Mouse (Mus musculus) hindlimb bud, embryonic 11.5 days (tissue): Measurements from ENCODE around the gene Cacna1e.

Experiments
- DNase-seq: peaks from one replicate; pipeline ENCODE4 v3.0.0-alpha.2; 2012; ENCODE audit warnings: low read depth, low spot score; ENCODE audit errors: extremely low spot score

Gene Cacna1e

DNA sequence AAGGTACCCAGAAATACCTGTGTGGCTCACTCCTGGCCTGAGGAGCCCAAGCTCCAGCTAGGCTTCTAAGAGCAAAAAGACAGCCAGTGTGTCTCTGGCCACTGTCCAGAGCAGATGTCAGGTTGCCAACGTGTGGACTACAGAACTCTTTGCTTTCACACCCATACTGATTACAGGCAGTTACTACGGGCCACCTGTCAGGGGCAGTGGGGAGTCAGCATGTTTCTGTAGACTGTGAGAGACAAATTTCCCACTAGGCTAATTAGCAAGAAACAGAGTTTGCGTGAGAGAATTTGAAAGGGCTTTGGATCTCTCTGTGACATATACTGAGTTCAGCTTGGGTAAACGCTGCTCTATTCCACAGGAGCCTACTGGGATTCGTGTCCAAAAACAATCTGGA is 466.0 kb downstream of the Cacna1e start:
- no peak for DNase-seq

DNA sequence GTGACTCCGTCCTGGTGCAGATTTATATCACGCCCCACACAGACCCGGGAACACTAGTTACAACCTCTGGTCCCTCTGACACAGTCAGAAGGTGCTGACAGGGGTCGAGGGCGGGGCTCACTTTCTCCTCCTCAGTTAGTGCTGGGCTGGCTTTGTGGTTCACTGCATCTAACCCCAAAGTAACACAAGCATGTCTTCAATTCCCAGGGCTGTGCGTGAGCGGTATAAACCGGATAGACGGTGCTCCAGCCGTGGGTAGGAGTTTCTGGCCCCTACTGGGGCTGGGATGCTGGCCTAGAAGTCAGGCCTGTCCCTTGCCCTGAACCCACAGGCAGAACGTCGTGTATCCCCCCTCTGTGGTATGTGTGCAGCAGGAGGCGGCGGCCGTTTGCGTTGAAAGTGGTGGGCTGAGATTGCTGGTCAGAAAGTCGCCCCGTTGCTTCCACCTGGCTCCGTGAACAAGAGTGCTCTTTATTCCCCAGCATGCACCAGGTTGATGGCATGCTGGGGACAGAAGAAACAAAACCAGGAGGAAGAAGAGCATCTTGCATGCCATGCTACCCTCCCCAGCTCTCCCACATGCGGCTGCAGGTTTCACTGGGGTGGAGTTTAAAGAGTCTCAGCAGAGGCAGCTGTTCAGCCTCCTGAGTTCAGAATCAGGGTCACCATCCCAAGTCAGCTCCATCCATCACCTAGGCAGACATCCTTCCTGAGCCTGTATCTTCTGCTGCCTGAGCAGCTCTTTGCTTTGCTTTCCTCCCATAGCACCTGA is 467.7 kb downstream of the Cacna1e start:
- DNase-seq: no peak

DNA sequence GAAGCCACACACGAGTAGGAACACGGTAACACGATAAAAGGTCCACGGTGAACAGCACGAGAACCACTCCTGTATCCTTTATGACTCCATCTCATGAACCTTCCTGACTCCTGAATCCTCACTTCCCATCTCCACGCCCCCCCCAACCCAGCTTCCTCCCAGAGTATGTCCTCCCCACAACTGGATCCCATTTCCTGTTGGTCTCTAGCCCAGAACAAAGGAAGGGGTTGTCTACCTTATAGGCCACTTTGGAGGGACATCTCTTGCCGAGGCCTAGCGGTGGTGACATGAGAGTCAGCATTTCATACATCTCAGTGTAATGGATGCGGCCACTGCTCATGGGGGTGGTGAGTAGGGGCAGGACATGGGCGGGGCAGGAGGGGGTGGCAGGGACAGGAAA is 468.5 kb downstream of the Cacna1e start:
- DNase-seq: no peak

DNA sequence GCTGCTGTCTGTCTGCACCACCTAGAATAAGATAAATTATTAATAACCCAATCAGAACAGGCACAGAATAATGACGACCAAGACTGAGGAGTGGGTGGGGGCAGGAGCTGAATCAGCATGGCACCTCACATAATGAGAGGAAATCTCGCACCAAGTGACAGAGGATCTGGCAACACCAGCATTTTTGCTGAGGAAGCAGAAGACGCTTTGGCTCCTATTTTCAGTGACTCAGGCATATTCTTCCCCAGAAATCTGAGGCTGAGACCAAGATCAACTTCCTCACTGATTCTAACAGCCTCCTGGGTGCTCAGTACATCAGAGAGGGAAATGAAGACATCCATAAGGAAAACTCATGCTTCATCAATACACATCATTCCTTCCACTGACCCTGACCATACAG is 471.2 kb downstream of the Cacna1e start:
- DNase-seq: no peak

DNA sequence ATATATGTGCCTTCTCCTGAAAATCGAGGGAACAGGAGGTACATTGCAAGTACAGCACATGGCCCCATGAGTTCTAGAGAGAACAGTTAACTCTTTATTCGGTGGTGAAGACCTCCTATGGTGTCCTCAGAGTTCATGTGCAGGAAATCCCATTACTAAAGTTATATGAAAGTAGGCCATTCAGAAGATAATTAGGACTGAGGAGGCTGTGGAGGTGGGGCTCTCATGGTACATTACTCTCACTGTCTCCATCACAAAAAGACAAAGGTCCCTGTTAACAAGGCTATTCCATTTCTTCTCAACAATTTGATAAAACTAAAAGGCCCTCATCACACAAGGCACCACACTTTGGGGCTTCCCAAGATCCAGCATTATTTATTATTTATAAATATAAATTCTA is 475.2 kb downstream of the Cacna1e start:
- no peak for DNase-seq

DNA sequence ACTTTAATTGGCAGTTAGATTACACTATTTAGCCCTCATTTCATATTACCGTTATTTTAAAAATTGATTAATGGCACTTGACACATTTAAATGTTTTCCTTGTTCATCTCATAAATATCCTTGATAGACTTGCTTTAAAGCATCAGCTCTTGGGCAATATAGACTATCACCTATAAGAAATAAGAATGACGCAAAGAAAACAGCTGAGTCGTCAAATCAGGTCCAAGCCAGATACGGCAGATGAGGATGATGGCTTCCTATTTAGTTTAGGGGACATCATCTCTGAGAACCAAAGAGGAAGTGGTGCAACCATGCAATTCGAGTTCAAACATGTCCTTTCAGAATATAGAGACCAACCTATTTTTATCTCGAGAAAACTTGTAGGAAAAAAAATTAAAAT is 492.3 kb downstream of the Cacna1e start:
- no peak for DNase-seq
